Mouse (Mus musculus): Measurements from ENCODE around the gene Glb1l. TPM values are rescaled to one million over a fixed set of nuclear protein-coding genes. Genes with fewer than 3 reads are reported as not detected.

Glb1l gene
- total RNA-seq (2021), result 1 to 10 TPM; 3.2 to 3.8 TPM
- 4.9 and 8.5 TPM in 2 replicates for polyA plus RNA-seq (2012; rRNA removed)
- long read RNA-seq, partial matches to known transcripts, result 1 of 1 reads
- long read RNA-seq, other reads (novel, unspliced or antisense), result 0 of 1 reads

DNA sequence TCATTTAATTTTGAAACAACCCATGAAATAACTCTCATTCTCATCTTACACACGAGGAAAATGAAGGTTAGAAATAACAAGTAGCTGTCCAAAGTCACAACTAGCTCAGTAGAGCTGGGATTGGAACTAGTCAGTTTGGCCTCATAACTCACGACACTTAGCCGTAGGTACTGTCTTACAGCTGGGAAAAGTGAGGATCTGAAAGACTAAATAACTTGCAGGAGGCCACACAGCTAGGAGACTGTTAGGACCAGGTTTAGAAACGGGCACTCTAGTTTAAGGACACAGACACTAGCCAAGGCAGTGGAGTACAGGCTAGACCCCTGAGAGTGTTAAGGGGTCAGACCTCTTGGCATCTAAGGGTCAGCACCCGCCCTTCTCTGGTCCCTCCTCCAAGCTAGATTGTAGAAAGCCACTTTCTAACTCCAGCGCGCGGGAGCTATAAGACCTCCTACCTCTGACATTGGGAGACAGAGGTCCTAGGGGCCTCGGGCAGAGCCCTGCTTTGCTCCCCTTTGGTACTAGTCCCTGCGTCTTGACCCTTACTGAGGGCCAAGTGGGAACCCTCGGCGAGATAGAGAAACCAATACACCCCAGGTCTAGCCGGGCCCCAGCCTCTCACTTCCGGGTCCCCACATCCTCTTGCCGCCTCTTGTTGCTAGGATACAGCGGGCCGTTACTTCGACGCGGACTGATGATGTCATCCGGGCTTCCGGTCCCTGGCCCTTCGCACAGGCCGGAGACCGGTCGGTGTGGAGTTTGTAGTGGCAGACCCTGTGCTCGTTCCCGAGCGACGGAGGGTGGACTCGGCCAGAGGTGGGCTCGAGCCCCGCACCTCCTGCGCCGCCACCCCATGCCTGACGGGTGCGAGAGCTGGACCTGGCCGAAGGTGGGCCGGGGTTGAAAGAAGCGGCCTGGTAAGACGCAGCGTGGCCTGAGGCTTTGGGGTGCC is at the start of gene Glb1l, which contains the start of gene Stk16:
Gene Glb1l, minus strand, starts transcription at position 678 of the 952 bp plus-strand sequence.
Gene Stk16, plus strand, starts transcription at position 703 of the 952 bp plus-strand sequence.
- H3K27ac ChIP-seq, result peak within 1 kb of the TSS; percentile 88
- intact Hi-C loops (cut with DNase I), result loop anchor here (2.0 kb wide), 3 partner anchors 18 to 42 kb away; partner anchors contain the start of genes Ankzf1, Atg9a and Zfand2b

DNA sequence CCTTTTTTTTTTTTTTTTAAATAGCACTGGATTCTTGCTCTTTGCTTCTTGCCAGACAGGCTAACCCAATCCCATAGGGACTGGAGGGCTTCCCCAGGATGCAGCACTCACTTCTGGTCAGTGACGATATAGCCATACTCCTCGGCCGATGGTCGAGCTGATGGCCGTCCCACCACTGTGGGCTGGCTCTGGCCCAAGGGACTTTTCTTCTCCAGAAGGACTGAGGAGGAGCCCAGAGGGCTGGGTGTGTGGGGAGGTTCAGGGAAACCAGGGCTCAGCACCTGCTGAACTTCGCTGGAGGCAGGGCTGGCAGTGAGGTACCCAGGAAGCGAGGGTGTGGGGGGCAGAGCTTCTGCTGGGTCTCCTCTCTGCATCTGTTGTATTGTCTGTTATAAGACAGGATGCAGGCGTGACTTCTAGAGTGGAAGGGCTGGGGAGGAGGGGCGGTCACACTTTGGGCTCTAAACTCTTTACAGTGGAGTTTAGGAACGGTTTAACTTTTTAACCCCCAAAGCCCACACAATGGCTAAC is 45.0 kb upstream of the Glb1l start:
- H3K27me3 ChIP-seq (ENCODE audit: control insufficient read depth, insufficient read depth, low read length), result no peaks in the 10 kb centered on the region
- H3K79me2 ChIP-seq (replicated peaks; ENCODE audit: control insufficient read depth, insufficient read depth, low read length), result no peaks in the 10 kb centered on the region
- 28% methylated on average over 10 of the region's 10 CpGs for WGBS
- intact Hi-C loops (cut with DNase I), result no loop called here
- peaks cover 2% of the 10 kb centered on the region for H3K4me1 ChIP-seq (ENCODE audit: control insufficient read depth, insufficient read depth, low read length)
- no peaks in the 10 kb centered on the region for H3K36me3 ChIP-seq (ENCODE audit: control insufficient read depth, insufficient read depth, low read length)
- no peak for DNase-seq
- no peak overlapping the region for H3K27ac ChIP-seq
- no peak overlapping the region for H3K9ac ChIP-seq (ENCODE audit: low read depth, low read length)
- no peak for TF ChIP-seq POLR2A (IDR thresholded peaks at IDR 0.05; ENCODE audit: insufficient read depth, low read depth, low read length)
- TF ChIP-seq CTCF (IDR thresholded peaks at IDR 0.05), result no peak
- no peak for TF ChIP-seq EP300 (IDR thresholded peaks at IDR 0.05; ENCODE audit: insufficient read depth, low read depth, low read length)
- H3K4me3 ChIP-seq, result no peak overlapping the region

More for the DNA sequence above, at the start of gene Glb1l, which contains the start of gene Stk16:
- no peak for TF ChIP-seq CTCF (IDR thresholded peaks at IDR 0.05)
- peak; percentile 38; the same call in 1 of the 2 replicates for TF ChIP-seq EP300 (IDR thresholded peaks at IDR 0.05; ENCODE audit: insufficient read depth, low read depth, low read length)
- peak; percentile 80; the same call in 1 of the 2 replicates for TF ChIP-seq POLR2A (IDR thresholded peaks at IDR 0.05; ENCODE audit: insufficient read depth, low read depth, low read length)
- Histone ChIP-seq H3K9ac (ENCODE audit: low read depth, low read length) (peak within 1 kb of the TSS; percentile 92), H3K4me1 (ENCODE audit: control insufficient read depth, insufficient read depth, low read length) (peaks cover 8% of the 10 kb centered on the region), H3K36me3 (ENCODE audit: control insufficient read depth, insufficient read depth, low read length) (peaks cover 14% of the 10 kb centered on the region), H3K4me3 (peak within 1 kb of the TSS; percentile 93), H3K79me2 (replicated peaks; ENCODE audit: control insufficient read depth, insufficient read depth, low read length) (no peaks in the 10 kb centered on the region; the same call in 1 of the 2 replicates), H3K27me3 (ENCODE audit: control insufficient read depth, insufficient read depth, low read length) (no peaks in the 10 kb centered on the region)
- DNase-seq, result peak; percentile 96 to 97
- WGBS, result 5% methylated on average over 42 of the region's 42 CpGs

DNA sequence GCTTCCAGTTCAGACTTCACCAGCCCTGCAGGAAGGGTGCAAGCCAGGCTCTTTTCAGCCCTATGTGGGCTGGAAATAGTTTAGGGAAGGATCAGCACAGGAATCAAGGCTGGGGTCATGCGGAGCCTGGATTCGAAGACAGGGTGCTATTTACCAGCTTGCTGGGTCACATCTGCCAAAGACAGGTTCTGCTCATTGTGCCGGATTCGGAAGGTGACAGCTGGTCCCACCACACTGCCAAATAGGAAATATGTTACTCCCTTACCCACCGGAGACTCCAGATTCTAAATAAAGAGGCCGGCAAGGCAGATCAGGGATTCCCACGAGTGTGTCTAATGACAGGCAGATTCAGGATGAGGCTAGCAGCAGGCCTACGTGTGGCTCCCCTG is 44.0 kb upstream of the Glb1l start:
- no peaks in the 10 kb centered on the region for H3K27me3 ChIP-seq (ENCODE audit: control insufficient read depth, insufficient read depth, low read length)
- 59% methylated on average over 8 of the region's 8 CpGs for WGBS
- H3K79me2 ChIP-seq (replicated peaks; ENCODE audit: control insufficient read depth, insufficient read depth, low read length), result no peaks in the 10 kb centered on the region
- H3K4me1 ChIP-seq (ENCODE audit: control insufficient read depth, insufficient read depth, low read length), result peaks cover 2% of the 10 kb centered on the region
- no peak overlapping the region for H3K9ac ChIP-seq (ENCODE audit: low read depth, low read length)
- no peak overlapping the region for H3K4me3 ChIP-seq
- TF ChIP-seq EP300 (IDR thresholded peaks at IDR 0.05; ENCODE audit: insufficient read depth, low read depth, low read length), result no peak
- TF ChIP-seq POLR2A (IDR thresholded peaks at IDR 0.05; ENCODE audit: insufficient read depth, low read depth, low read length), result no peak
- TF ChIP-seq CTCF (IDR thresholded peaks at IDR 0.05), result no peak
- intact Hi-C loops (cut with DNase I), result loop anchor here (5.0 kb wide), 3 partner anchors 63 to 307 kb away; partner anchors contain the start of genes Abcb6 and Dnpep
- no peak for DNase-seq
- no peak overlapping the region for H3K27ac ChIP-seq
- H3K36me3 ChIP-seq (ENCODE audit: control insufficient read depth, insufficient read depth, low read length), result no peaks in the 10 kb centered on the region

DNA sequence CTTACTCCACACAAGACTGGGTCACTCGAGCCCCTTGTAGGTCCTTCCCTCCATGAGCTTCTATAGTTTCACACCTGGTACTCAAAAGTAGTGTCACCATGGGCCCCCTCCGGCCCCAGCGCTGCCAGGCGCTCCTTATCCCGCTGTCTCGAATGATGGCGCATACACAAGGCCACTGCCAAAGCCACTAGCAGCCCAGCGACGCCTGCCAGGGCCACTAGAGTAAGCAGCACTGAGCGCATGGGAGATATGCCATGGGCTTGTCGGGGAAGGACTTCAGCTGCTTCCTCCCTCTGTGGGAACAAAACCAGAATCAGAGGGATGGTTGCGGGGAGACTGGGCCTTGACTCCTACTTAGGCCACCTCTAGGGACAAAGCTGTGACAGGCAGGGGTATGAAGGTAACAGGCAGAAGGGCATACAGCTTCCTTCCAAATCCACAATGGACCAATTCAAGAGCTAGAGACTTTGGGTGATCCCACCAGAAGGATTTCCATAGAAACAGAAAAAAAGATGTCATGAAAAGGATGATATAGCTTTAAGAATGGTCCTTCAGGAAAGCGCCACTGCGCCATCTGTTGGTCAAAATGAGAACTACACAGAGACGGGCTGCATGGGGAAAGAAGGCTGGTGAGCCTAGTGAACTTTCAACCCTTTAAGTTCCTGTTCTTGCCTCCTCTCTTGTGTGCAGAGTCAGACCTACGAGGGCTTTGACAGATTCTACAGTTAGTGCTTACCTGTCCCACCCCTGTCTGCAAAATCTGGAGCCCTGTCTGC is 43.4 kb upstream of the Glb1l start:
- DNase-seq, result peak; percentile 74 to 87
- intact Hi-C loops (cut with DNase I), result loop anchor here (5.0 kb wide), 3 partner anchors 63 to 307 kb away; partner anchors contain the start of genes Abcb6 and Dnpep

DNA sequence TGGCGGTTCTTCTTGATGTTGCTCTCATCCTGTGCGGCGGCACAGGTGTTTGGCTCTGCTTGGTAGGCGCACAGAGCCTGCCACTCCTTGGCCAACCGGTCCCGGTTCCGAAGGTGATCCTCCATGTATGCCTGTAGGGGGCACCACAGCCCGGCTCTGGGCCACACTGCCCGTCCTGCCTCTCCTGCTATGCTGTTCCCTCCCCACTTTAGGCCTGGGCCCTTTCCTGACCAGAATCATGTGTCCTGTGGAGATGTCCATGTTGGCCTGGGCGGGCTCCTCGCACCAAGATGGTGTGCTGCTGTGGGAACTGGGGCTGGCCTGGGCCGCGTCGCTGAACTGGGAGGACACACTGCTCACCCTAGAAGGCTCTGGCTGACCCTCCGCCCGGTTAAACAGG is 42.4 kb upstream of the Glb1l start:
- Histone ChIP-seq H3K79me2 (replicated peaks; ENCODE audit: control insufficient read depth, insufficient read depth, low read length) (no peaks in the 10 kb centered on the region), H3K36me3 (ENCODE audit: control insufficient read depth, insufficient read depth, low read length) (no peaks in the 10 kb centered on the region), H3K4me3 (no peak overlapping the region), H3K27me3 (ENCODE audit: control insufficient read depth, insufficient read depth, low read length) (no peaks in the 10 kb centered on the region), H3K4me1 (ENCODE audit: control insufficient read depth, insufficient read depth, low read length) (peaks cover 7% of the 10 kb centered on the region), H3K9ac (ENCODE audit: low read depth, low read length) (no peak overlapping the region), H3K27ac (no peak overlapping the region)
- no peak for DNase-seq
- intact Hi-C loops (cut with DNase I), result loop anchor here (5.0 kb wide), 3 partner anchors 64 to 306 kb away; partner anchors contain the start of genes Abcb6 and Dnpep
- no peak for TF ChIP-seq POLR2A (IDR thresholded peaks at IDR 0.05; ENCODE audit: insufficient read depth, low read depth, low read length)
- TF ChIP-seq CTCF (IDR thresholded peaks at IDR 0.05), result peak; percentile 20; the same call in 1 of the 2 replicates
- no peak for TF ChIP-seq EP300 (IDR thresholded peaks at IDR 0.05; ENCODE audit: insufficient read depth, low read depth, low read length)
- 66% methylated on average over 16 of the region's 16 CpGs for WGBS

More for the DNA sequence above, 43.4 kb upstream of the Glb1l start:
- WGBS, result 58% methylated on average over 16 of the region's 16 CpGs
- H3K9ac ChIP-seq (ENCODE audit: low read depth, low read length), result no peak overlapping the region
- no peaks in the 10 kb centered on the region for H3K79me2 ChIP-seq (replicated peaks; ENCODE audit: control insufficient read depth, insufficient read depth, low read length)
- H3K4me1 ChIP-seq (ENCODE audit: control insufficient read depth, insufficient read depth, low read length), result peaks cover 2% of the 10 kb centered on the region
- TF ChIP-seq CTCF (IDR thresholded peaks at IDR 0.05), result peak; percentile 100
- no peak for TF ChIP-seq POLR2A (IDR thresholded peaks at IDR 0.05; ENCODE audit: insufficient read depth, low read depth, low read length)
- no peak for TF ChIP-seq EP300 (IDR thresholded peaks at IDR 0.05; ENCODE audit: insufficient read depth, low read depth, low read length)
- H3K27ac ChIP-seq, result no peak overlapping the region
- no peak overlapping the region for H3K4me3 ChIP-seq
- H3K27me3 ChIP-seq (ENCODE audit: control insufficient read depth, insufficient read depth, low read length), result no peaks in the 10 kb centered on the region
- H3K36me3 ChIP-seq (ENCODE audit: control insufficient read depth, insufficient read depth, low read length), result no peaks in the 10 kb centered on the region
